Mouse (Mus musculus) embryo, embryonic 10 days (tissue): ENCODE measurements around the gene Ltbr.

Source experiments
- DNase-seq: peaks from one replicate; pipeline ENCODE4 v3.0.0-alpha.2; 2015; ENCODE audit warnings: low spot score

Ltbr gene

GRCm38 (mm10) chr6:125345625-125346024 lies 31.9 kb upstream of the Ltbr start:
- no peak for DNase-seq

GRCm38 (mm10) chr6:125344866-125345265 lies 31.2 kb upstream of the Ltbr start:
- no peak for DNase-seq

GRCm38 (mm10) chr6:125344084-125344483 lies 30.4 kb upstream of the Ltbr start:
- no peak for DNase-seq

- no peak for DNase-seq
Observed at GRCm38 (mm10) chr6:125342198-125342597, 28.5 kb upstream of the Ltbr start.

- DNase-seq: no peak
Observed at GRCm38 (mm10) chr6:125340244-125340643, 26.6 kb upstream of the Ltbr start.

GRCm38 (mm10) chr6:125338791-125339660 lies 25.3 kb upstream of the Ltbr start:
- no peak for DNase-seq

GRCm38 (mm10) chr6:125334356-125334755 lies 20.7 kb upstream of the Ltbr start:
- DNase-seq: no peak

- no peak for DNase-seq
Observed at GRCm38 (mm10) chr6:125333112-125333899, 19.6 kb upstream of the Ltbr start.

GRCm38 (mm10) chr6:125330626-125331326 lies 17.1 kb upstream of the Ltbr start:
- DNase-seq: peak; percentile 89

- no peak for DNase-seq
Observed at GRCm38 (mm10) chr6:125328243-125328642, 14.6 kb upstream of the Ltbr start.

- DNase-seq: no peak
Observed at GRCm38 (mm10) chr6:125325337-125325736, 11.7 kb upstream of the Ltbr start.

- DNase-seq: no peak
Observed at GRCm38 (mm10) chr6:125323547-125323946, 9.9 kb upstream of the Ltbr start.

GRCm38 (mm10) chr6:125322794-125323193 lies 9.1 kb upstream of the Ltbr start:
- DNase-seq: no peak

- no peak for DNase-seq
Observed at GRCm38 (mm10) chr6:125321114-125321855, 7.6 kb upstream of the Ltbr start.

GRCm38 (mm10) chr6:125320323-125320722 lies 6.6 kb upstream of the Ltbr start, which contains the start of gene Scnn1a:
TSS of gene Scnn1a (plus strand) at chr6:125320659.
- DNase-seq: no peak

GRCm38 (mm10) chr6:125319919-125320296 lies 6.2 kb upstream of the Ltbr start:
- DNase-seq: no peak

GRCm38 (mm10) chr6:125318981-125319918 lies 5.6 kb upstream of the Ltbr start:
- DNase-seq: no peak

- no peak for DNase-seq
Observed at GRCm38 (mm10) chr6:125317077-125317476, 3.4 kb upstream of the Ltbr start.

- no peak for DNase-seq
Observed at GRCm38 (mm10) chr6:125314746-125315145, 1.1 kb upstream of the Ltbr start.

- DNase-seq: no peak
Observed at GRCm38 (mm10) chr6:125314231-125314563, 512 bp upstream of the Ltbr start.
